Comparison of ENCODE assay signal across 33 mouse cellular contexts in the genomic region with DNA sequence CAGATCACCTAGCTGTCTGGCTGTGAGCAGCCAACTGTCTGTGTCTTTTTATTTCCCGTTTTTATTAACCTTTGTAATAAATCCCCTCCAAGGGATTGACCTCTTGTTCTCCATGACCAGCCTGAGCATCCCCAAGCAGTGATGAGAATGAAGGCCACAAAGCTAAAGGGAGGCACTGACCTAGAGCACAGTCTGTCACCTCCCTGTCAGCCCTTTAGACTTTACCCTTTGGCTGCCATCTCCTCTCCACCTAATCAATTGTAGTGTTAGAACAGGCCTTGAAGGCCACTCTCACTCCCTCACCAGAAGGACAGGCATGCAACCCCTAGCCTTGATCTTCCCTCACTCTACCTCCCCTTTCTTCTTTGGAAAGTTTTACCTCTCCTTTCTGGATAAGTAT.
"Had no signal": no experiment of that assay in that cellular context is flagged by ENCODE, and none has a peak within 500 bp of the region (broad histone marks: within the 10 kb centered on the region; RNA-seq: fewer than 3 reads in every experiment).

No protein-coding gene starts in this region.

- H3K4me2 ChIP-seq: limb, embryonic 12.5 days; limb, embryonic 13.5 days; limb, embryonic 15.5 days; liver, embryonic 11.5 days; liver, embryonic 12.5 days; liver, embryonic 13.5 days; liver, embryonic 15.5 days; lung, embryonic 14.5 days; lung, embryonic 15.5 days; midbrain, embryonic 11.5 days; midbrain, embryonic 12.5 days; midbrain, embryonic 13.5 days; midbrain, embryonic 15.5 days; neural tube, embryonic 12.5 days; neural tube, embryonic 13.5 days had no signal

- H3K27ac ChIP-seq: limb, embryonic 10.5 days; limb, embryonic 12.5 days; limb, embryonic 13.5 days; limb, embryonic 15.5 days; liver, embryonic 12.5 days; liver, embryonic 13.5 days; liver, embryonic 14.5 days; liver, embryonic 15.5 days; lung, embryonic 15.5 days; macrophage; midbrain, embryonic 10.5 days; midbrain, embryonic 12.5 days; midbrain, embryonic 13.5 days; midbrain, embryonic 15.5 days; neural tube, embryonic 12.5 days; neural tube, embryonic 13.5 days had no signal

- H3K9ac ChIP-seq: limb, embryonic 12.5 days; limb, embryonic 13.5 days; limb, embryonic 15.5 days; liver, embryonic 12.5 days; liver, embryonic 13.5 days; liver, embryonic 14.5 days; liver, embryonic 15.5 days; liver, postnatal 0 days; lung, embryonic 14.5 days; lung, embryonic 15.5 days; midbrain, embryonic 12.5 days; midbrain, embryonic 13.5 days; midbrain, embryonic 15.5 days; neural tube, embryonic 12.5 days; neural tube, embryonic 13.5 days had no signal

- H3K27me3 ChIP-seq: limb, embryonic 12.5 days; limb, embryonic 13.5 days; limb, embryonic 15.5 days; liver, embryonic 12.5 days; liver, embryonic 13.5 days; liver, embryonic 15.5 days; lung, embryonic 15.5 days; megakaryocyte, embryonic 14.5 days; midbrain, embryonic 12.5 days; midbrain, embryonic 13.5 days; midbrain, embryonic 15.5 days; neural tube, embryonic 12.5 days; neural tube, embryonic 13.5 days had no signal

- H3K4me1 ChIP-seq: liver, embryonic 12.5 days; liver, embryonic 13.5 days; liver, embryonic 15.5 days; lung, embryonic 15.5 days; megakaryocyte, embryonic 14.5 days; midbrain, embryonic 10.5 days; midbrain, embryonic 12.5 days; midbrain, embryonic 15.5 days; neural tube, embryonic 12.5 days had no signal

- H3K9me3 ChIP-seq: limb, embryonic 10.5 days; limb, embryonic 12.5 days; limb, embryonic 13.5 days; limb, embryonic 15.5 days; liver, embryonic 12.5 days; liver, embryonic 13.5 days; liver, embryonic 15.5 days; lung, embryonic 15.5 days; midbrain, embryonic 10.5 days; midbrain, embryonic 12.5 days; midbrain, embryonic 13.5 days; midbrain, embryonic 15.5 days; neural tube, embryonic 12.5 days; neural tube, embryonic 13.5 days had no signal

- H3K36me3 ChIP-seq: limb, embryonic 10.5 days; limb, embryonic 12.5 days; limb, embryonic 13.5 days; limb, embryonic 15.5 days; liver, embryonic 12.5 days; liver, embryonic 13.5 days; liver, embryonic 15.5 days; lung, embryonic 15.5 days; midbrain, embryonic 10.5 days; midbrain, embryonic 12.5 days; midbrain, embryonic 13.5 days; midbrain, embryonic 15.5 days; neural tube, embryonic 12.5 days; neural tube, embryonic 13.5 days had no signal

- ATAC-seq: liver, embryonic 12.5 days; liver, postnatal 0 days; lung, postnatal 0 days; midbrain, embryonic 13.5 days; midbrain, embryonic 15.5 days; midbrain, embryonic 16.5 days had no signal

- DNase-seq: left cerebral cortex, postnatal 4 days; liver; liver, embryonic 13.5 days; liver, postnatal 0 days; lung, adult 18-20 months; lung, adult 2 months; lung, embryonic 14.5 days; lung, postnatal 10 days; lung, postnatal 14 days; lung, postnatal 36 days; lung, postnatal 4 days; midbrain, embryonic 14.5 days had no signal

- H3K4me3 ChIP-seq: limb, embryonic 10.5 days; limb, embryonic 12.5 days; limb, embryonic 13.5 days; limb, embryonic 15.5 days; liver, embryonic 12.5 days; liver, embryonic 13.5 days; liver, embryonic 15.5 days; lung, embryonic 15.5 days; megakaryocyte, embryonic 14.5 days; midbrain, embryonic 10.5 days; midbrain, embryonic 12.5 days; midbrain, embryonic 13.5 days; midbrain, embryonic 15.5 days; myocyte; neural tube, embryonic 12.5 days; neural tube, embryonic 13.5 days had no signal
